Mouse (Mus musculus) lung, postnatal 0 days (tissue): ENCODE data around the gene Pabpn1l. TPM values are rescaled to one million over a fixed set of nuclear protein-coding genes. Genes with fewer than 3 reads are reported as not detected.

Experiments used
- ATAC-seq: fragments of 200-750 bp; cut with Nextera tagmentation; 2 replicates; pipeline ENCODE4 v1.8.0; 2017; ENCODE audit warnings: moderate library complexity
- DNase-seq: peaks from one replicate; pipeline ENCODE4 v3.0.0-alpha.2; 2016; ENCODE audit warnings: low spot score
- H3K27ac ChIP-seq: fragments of 300-500 bp; sonication (generic); 2 replicates; pipeline ENCODE4 v1.5.1; 2014; ENCODE audit warnings: antibody characterized with exemption, mild to moderate bottlenecking, low read length, mixed read lengths
- H3K27me3 ChIP-seq: fragments of 300-500 bp; sonication (generic); replicated peaks from 2 replicates; pipeline ENCODE4 v1.6.1; 2014; ENCODE audit warnings: low read length, mixed read lengths; ENCODE audit not compliant: insufficient read depth
- H3K36me3 ChIP-seq: fragments of 300-500 bp; sonication (generic); 2 replicates; pipeline ENCODE4 v1.6.1; 2014; ENCODE audit warnings: low read length, mixed read lengths; ENCODE audit not compliant: insufficient read depth
- H3K4me1 ChIP-seq: fragments of 300-500 bp; sonication (generic); 2 replicates; pipeline ENCODE4 v1.6.1; 2014; ENCODE audit warnings: antibody characterized with exemption, low read depth, low read length, mixed read lengths; ENCODE audit not compliant: insufficient read depth
- H3K4me2 ChIP-seq: fragments of 300-500 bp; sonication (generic); replicated peaks from 2 replicates; pipeline ENCODE4 v1.6.1; 2014; ENCODE audit warnings: low read depth, mild to moderate bottlenecking, low read length, moderate library complexity, mixed read lengths
- H3K4me3 ChIP-seq: fragments of 300-500 bp; sonication (generic); 2 replicates; pipeline ENCODE4 v1.5.1; 2014; ENCODE audit warnings: low read depth, low read length
- H3K9ac ChIP-seq: fragments of 300-500 bp; sonication (generic); replicated peaks from 2 replicates; pipeline ENCODE4 v1.6.1; 2014; ENCODE audit warnings: low read depth, mild to moderate bottlenecking
- H3K9me3 ChIP-seq: fragments of 300-500 bp; sonication (generic); 2 replicates; pipeline ENCODE4 v1.6.1; 2016; ENCODE audit warnings: low read length, mixed read lengths
- CTCF ChIP-seq: IDR thresholded peaks from 2 replicates; pipeline ENCODE4 v1.5.1; 2016; ENCODE audit warnings: antibody characterized with exemption, mild to moderate bottlenecking
- EP300 ChIP-seq: IDR thresholded peaks from 2 replicates; pipeline ENCODE4 v1.6.1; 2016; ENCODE audit warnings: antibody characterized with exemption, mild to moderate bottlenecking, control low read depth
- WGBS: fragments of 180-500 bp; shearing (Covaris S2); extraction: QIAGEN DNeasy Blood & Tissue Kit; methylation state at CpG from one replicate; pipeline ENCODE4 v1.1.7; 2014; 5-methylcytosine and 5-hydroxymethylcytosine counted together
- polyA plus RNA-seq: library from polyadenylated mRNA; unstranded; fragments of >200 nt; fragmentation: Nextera tagmentation; extraction: Ambion mirVana; gene quantifications from 2 replicates; pipeline ENCODE4 v1.2.1, GENCODE M21; 2015

Pabpn1l gene
- polyA plus RNA-seq, 1 experiment from 2014 or later: not detected

GRCm38 (mm10) chr8:122641406-122641805 is 18.9 kb upstream of the Pabpn1l start:
- peaks cover 15% of the 10 kb centered on the region for H3K4me1 ChIP-seq
- H3K27me3 ChIP-seq: no peaks in the 10 kb centered on the region
- no peaks in the 10 kb centered on the region for H3K9me3 ChIP-seq
- WGBS: 66% methylated on average over 15 of the region's 15 CpGs
- DNase-seq (no peak), ATAC-seq (no peak)
- H3K27ac ChIP-seq: no peak overlapping the region
- H3K4me3 ChIP-seq: no peak overlapping the region
- no peak overlapping the region for H3K9ac ChIP-seq
- TF ChIP-seq EP300: no peak
- peak; percentile 24 for TF ChIP-seq CTCF
- peaks cover 8% of the 10 kb centered on the region; the same call in 1 of the 2 replicates for H3K36me3 ChIP-seq
- no peak overlapping the region for H3K4me2 ChIP-seq

- H3K9me3 ChIP-seq: no peaks in the 10 kb centered on the region
- H3K27ac ChIP-seq: no peak overlapping the region
- H3K9ac ChIP-seq: no peak overlapping the region
- H3K4me3 ChIP-seq: no peak overlapping the region
- no peaks in the 10 kb centered on the region for H3K27me3 ChIP-seq
- DNase-seq: no peak
- 74% methylated on average over 4 of the region's 4 CpGs for WGBS
- no peak overlapping the region for H3K4me2 ChIP-seq
- ATAC-seq: no peak
- peaks cover 15% of the 10 kb centered on the region for H3K4me1 ChIP-seq
- TF ChIP-seq EP300: no peak
- TF ChIP-seq CTCF: no peak
- H3K36me3 ChIP-seq: peaks cover 4% of the 10 kb centered on the region; the same call in 1 of the 2 replicates
Measured at GRCm38 (mm10) chr8:122640825-122641224, 18.3 kb upstream of the Pabpn1l start.

DNA sequence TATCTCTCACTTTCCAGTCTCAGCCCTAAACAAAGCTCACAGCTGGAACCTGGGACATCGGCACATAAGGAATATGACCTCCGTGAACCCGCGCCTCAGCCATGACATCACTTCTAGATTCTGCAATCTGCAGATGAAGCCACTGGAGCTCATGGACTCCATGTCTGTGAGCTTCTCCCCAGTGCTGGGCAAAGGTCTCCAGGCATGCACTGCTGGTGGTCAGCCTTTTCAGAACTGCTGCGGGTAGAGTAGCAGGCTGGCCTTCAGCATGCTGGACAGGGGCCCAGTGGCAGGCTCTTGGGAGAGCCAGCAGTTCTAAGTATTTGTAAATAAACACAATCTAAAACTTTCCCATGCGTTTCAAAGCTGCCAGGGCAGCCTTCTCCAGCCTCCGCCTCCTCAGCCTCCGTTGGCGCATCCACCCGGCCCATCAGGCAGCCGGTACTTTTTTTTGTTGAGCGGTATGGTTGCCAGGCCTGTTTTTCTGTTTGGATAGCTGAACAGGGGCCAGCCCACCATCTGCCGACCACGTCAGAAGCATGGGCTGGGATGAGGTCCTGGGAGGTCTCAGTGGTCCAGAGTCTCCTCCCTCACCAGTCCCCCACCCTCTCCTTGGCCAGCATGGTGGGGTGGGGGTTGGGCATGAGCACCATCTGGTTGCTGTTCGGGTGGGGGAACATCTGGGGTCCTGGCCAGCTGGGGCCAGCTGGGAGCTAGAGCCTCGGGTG is 17.1 kb upstream of the Pabpn1l start:
- H3K4me1 ChIP-seq: peaks cover 15% of the 10 kb centered on the region
- H3K9me3 ChIP-seq: no peaks in the 10 kb centered on the region
- ATAC-seq (peak; percentile 70), DNase-seq (peak; percentile 85)
- H3K9ac ChIP-seq: no peak overlapping the region
- H3K4me3 ChIP-seq: no peak overlapping the region
- H3K27ac ChIP-seq: peak overlapping the region; percentile 54
- no peaks in the 10 kb centered on the region for H3K27me3 ChIP-seq
- no peaks in the 10 kb centered on the region for H3K36me3 ChIP-seq
- H3K4me2 ChIP-seq: no peak overlapping the region
- WGBS: 25% methylated on average over 16 of the region's 16 CpGs
- TF ChIP-seq EP300: no peak
- TF ChIP-seq CTCF: no peak

DNA sequence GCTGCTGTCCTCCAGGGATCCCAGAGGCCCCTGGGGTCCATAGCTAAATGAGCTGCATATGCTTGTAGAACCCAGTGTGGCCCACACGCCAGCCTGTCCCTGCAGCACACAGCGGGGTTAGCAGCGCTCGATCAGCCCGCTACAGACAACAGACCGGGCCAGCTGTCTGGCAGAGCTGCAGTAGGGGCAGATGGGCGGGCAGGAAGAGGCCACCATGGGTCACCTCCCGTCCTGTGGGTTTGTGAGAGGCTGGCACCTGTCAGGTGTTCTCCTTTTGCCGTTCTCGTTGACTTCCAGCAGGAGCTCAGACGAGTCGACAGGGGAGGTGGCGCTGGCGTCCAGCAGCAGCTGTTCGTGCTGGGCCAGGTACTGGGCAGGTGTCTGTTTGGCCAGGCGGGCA is 16.1 kb upstream of the Pabpn1l start:
- Histone ChIP-seq H3K9me3 (no peaks in the 10 kb centered on the region), H3K4me2 (no peak overlapping the region), H3K9ac (no peak overlapping the region), H3K36me3 (peaks cover 4% of the 10 kb centered on the region; the same call in 1 of the 2 replicates), H3K27me3 (no peaks in the 10 kb centered on the region), H3K27ac (0 out of 2 replicates have a peak overlapping the region, but pooled peaks have one; percentile 54), H3K4me3 (no peak overlapping the region), H3K4me1 (peaks cover 15% of the 10 kb centered on the region)
- WGBS: 67% methylated on average over 16 of the region's 16 CpGs
- TF ChIP-seq EP300 (no peak), CTCF (no peak)
- no peak for ATAC-seq
- no peak for DNase-seq

GRCm38 (mm10) chr8:122637230-122637629 is 14.7 kb upstream of the Pabpn1l start:
- ATAC-seq (no peak), DNase-seq (no peak)
- Histone ChIP-seq H3K4me3 (no peak overlapping the region), H3K9me3 (no peaks in the 10 kb centered on the region), H3K4me2 (no peak overlapping the region), H3K4me1 (peaks cover 13% of the 10 kb centered on the region), H3K9ac (no peak overlapping the region), H3K27ac (no peak overlapping the region; the same call in 1 of the 2 replicates), H3K27me3 (no peaks in the 10 kb centered on the region), H3K36me3 (peaks cover 12% of the 10 kb centered on the region; the same call in 1 of the 2 replicates)
- 79% methylated on average over 9 of the region's 9 CpGs for whole genome bisulfite sequencing
- TF ChIP-seq CTCF (no peak), EP300 (no peak)

DNA sequence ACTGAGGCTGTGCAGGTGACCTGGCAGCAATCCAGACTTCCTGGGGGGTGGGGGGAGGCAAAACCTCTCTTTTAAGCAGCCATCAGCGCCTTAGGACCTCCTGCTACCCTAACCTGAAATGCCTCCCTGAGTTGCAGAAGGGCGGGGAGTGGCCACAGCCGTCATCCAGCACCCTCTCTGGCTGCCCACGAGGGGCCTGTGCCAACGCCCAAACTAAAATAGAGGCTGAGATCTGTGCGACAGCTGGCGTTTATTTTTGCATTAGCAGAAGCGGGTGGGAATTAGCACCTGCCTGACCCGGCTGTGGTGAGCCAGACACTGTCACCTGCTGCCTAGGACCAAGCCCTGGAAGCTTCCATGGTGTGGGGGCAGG is 14.2 kb upstream of the Pabpn1l start:
- peaks cover 12% of the 10 kb centered on the region; the same call in 1 of the 2 replicates for H3K36me3 ChIP-seq
- peak; percentile 6; the same call in 1 of the 2 replicates for ATAC-seq
- 39% methylated on average over 9 of the region's 9 CpGs for WGBS
- no peaks in the 10 kb centered on the region for H3K27me3 ChIP-seq
- H3K4me2 ChIP-seq: no peak overlapping the region
- no peak overlapping the region for H3K4me3 ChIP-seq
- no peak for DNase-seq
- H3K27ac ChIP-seq: peak overlapping the region; percentile 26; the same call in 1 of the 2 replicates
- no peak overlapping the region for H3K9ac ChIP-seq
- TF ChIP-seq EP300: no peak
- TF ChIP-seq CTCF: no peak
- peaks cover 12% of the 10 kb centered on the region; the same call in 1 of the 2 replicates for H3K4me1 ChIP-seq
- no peaks in the 10 kb centered on the region for H3K9me3 ChIP-seq
